Mouse (Mus musculus): ENCODE results near the gene Slc35e3.
"Not testable (repeated sequence)": the region's sequence is repeated elsewhere in the genome, so short reads cannot be mapped to it uniquely, and the experiment has no call there.

The Slc35e3 gene

DNA sequence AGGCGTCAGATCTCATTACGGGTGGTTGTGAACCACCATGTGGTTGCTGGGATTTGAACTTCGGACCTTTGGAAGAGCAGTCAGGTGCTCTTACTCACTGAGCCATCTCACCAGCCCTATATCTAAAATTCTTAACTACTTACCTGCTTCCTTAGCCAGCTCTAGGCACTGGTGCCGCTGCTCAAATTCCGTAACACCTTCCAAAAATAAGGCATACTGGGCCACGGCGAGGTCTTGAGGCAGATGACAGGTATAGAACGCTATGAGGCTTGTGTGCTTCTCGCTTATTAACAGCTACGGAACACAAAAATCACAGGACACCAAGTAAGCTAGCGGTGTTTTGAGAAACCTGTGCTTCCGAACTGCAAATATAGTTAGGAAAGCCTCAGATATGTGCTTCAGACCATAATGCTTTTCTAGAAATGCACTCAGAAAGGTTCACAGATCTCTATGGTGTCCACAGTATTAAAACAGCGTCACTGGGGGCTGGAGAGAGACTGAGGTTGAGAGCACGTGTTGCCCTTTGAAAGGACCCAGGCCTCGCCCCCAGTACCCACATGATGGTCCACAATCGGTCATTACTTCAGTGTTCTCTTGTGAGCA, 17.5 kb upstream of the Slc35e3 start:
- no peak for DNase-seq (ENCODE audit: extremely low read depth, insufficient read length, low spot score)

DNA sequence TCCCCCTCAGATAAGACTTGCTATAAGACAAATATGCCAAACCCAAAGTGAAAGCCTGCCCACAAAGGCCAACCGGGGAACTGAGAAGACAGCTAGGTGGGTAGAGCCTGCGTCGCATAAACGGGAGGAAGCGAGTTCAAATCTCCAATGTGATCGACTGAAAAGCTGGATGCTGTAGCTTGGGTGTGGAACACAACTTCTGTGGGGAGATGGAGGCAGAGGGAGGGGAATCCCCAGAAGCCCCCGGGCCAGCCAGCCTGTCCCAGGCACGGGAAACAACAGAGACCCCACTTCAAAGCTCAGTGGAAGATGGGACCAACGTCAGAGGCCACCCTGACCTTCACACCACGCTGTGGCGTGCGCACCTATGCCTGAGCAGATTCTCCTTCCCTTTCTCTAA, 16.8 kb upstream of the Slc35e3 start:
- no peak for DNase-seq (ENCODE audit: extremely low read depth, insufficient read length, low spot score)

DNA sequence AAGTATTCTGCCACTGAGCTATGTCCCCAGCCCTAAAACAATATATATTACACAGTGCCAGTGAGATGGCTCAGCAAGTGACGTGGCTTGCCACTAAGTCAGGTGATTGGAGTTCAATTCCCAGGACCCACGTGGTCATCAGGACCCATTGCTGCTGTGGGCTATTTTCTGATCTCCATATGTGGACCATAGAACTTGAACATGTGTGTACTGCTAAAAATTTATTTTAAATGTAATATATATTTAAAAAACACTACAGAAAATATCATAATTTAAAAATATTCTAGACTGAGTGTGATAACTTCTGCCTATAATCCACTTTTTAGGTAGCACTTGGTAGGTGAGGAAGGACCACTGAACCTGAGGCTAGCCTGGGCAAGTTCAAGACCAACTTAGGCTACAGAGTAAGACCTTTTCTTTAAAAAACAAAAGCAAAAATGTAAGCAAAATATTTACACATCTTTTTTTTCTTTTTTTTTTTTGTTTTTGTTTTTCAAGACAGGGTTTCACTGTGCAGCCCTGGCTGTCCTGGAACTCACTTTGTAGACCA, 16.2 kb upstream of the Slc35e3 start:
- no peak for DNase-seq (ENCODE audit: extremely low read depth, insufficient read length, low spot score)

DNA sequence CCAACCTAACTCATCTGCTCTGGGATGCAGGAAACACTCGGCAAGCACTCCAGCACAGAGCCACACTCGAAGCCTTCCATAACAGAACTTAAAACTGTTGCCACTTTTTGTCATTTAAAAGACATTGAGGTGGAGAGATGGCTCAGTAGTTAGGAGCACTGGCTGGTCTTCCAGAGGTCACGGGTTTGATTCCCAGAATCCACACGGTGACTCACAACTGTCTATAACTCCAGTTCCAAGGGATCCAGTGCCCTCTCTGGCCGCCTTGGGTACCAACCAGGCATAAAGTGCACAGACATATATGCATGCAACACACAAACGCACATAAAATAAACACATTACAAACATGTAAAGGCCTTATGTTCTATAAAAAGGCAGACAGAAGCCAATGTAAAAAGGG, 15.4 kb upstream of the Slc35e3 start:
- no peak for DNase-seq (ENCODE audit: extremely low read depth, insufficient read length, low spot score)

DNA sequence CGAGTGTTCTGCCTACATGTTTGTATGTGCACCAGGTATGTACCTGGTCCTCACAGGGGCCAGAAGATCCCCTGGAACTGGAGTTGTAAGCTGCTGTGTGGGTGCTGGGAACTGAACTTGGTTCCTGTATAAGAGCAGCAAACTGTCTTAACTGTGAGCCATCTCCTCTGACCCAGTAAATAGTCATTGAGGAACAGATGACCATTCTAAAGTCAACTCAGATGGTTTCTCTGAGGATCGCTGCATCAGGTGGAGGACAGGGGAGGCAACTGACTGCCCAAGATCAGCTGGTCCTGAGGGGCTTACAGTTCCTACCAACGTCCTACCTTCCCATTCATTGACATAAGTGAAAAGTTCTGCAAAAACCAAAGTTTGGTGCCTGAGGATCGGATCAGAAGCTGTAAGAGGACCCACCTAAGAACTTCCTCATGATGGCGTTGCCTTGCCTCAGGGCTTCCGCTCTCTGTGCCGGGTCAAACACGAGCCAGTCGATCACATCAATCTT, 14.7 kb upstream of the Slc35e3 start:
- DNase-seq (ENCODE audit: extremely low read depth, insufficient read length, low spot score) = no peak

DNA sequence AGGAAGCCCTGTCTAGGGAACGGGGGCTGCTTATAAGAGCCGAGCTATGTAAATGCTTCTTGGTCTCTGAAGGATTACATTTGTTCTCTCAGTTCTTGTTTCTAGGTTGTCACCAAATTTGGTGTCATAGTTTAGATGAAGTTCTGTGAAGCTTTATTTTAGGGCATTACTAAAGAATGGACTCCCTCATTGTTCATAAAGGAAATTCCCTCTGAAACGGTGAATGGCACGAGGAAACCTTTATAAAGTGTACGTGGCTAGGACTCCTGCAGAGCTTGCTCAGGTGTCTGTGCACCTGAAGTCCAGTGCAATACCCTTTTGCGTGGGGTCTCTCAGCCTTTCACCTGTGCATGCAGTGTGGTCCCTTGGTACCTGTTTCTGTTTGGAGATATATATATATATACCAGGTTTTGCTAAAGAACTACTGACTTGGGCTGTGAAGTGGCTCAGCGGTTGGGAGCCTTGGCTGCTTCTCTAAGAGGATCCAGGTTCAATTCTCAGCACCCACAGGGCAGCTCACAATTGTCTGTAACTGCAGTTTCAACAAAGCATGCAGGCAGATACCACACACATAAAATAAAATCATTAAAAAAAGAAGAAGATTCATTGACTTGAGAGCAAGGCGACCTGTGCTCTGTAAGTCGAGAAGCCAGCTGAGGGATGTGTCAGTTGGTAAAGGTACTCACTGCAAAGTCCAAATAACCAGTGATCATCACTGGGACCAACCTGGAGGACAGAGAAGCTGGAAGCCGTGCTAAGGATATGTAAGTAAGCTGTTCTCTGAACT, 13.9 kb upstream of the Slc35e3 start:
- DNase-seq (ENCODE audit: extremely low read depth, insufficient read length, low spot score) = no peak

DNA sequence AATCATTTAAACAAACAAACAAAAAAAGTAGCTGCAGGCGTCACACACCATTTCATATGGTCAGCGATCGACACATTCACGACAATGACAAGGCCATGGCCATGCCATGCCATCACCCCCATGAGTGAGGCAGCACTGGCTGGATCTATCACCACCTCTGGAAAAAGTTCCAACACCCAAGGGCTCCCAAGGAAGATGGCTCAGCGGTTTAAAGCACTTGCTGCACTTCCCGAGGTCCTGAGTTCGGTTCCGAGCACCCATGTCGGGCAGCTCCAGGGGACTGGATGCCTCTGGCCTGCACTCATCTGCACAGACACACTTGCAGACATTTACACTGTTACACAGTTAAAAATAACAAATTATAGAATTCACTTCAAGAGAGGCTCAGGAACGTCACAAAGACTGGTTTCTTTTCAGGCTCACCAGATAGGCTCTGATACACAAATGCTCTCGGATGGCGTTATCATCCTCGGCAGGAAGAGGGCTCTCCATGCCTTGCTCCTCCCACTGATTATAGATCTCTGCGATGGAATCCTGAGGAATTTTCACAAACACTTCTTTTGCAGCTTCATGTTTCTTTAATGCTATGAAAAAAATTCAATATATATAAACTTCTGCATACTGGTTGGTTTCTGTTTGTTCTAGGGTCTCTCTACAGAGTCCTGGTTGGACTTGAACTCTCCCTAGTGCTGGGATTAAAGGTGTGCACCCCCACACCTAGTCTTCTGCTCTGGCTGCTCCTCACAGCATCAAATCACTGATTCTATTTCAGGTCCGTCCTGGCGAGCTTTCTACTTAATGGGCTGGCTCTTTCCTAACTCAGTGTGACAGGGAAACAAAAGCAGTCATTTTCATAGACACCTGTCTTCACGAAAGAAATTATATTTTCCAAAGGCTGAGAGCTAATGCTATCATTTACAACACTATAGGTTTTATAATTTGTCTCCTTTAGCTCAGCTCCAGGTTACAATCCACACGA, 12.9 kb upstream of the Slc35e3 start:
- DNase-seq (ENCODE audit: extremely low read depth, insufficient read length, low spot score) = no peak

DNA sequence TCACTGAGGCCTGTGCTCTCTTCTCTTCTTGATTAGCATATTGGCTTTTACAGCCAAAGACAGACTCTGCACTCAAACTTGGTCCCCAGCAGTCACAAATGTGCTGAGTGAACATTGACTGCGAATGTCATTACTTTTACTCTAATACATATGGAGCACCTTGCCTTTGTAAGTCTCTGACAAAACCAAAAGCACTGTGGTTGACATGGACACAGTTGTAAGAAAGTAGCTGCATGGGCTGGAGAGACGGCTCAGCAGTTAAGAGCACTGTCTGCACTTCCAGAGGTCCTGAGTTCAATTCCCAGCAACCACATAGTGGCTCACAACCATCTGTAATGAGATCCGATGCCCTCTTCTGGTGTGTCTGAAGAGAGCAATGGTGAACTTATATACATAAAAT, 12.2 kb upstream of the Slc35e3 start:
- not testable (repeated sequence) for DNase-seq (ENCODE audit: extremely low read depth, insufficient read length, low spot score)

DNA sequence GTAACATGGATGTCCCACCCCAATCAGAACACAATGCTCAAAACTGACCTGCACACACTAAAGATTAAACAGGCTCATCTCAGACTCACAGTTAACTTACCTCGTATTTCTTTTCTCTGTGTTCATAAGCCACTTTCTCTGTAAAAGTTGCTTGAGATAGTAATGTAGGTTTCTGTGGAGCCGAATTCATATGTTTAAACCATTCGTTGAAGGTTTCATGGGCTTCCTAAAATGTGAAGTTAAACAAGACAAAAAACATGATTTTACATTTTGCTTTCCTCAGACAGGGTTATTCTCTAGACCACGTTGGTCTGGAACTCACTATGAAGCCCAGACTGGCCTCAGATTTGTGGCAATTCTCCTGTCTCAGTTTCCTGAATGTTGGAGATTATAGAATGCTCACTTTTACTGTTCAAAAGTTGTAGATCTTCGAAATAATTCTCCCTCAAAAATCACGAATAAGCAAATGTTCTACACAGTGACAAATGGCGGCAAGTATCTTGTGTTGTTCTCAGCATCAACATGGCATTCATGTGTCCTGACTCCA, 11.7 kb upstream of the Slc35e3 start:
- DNase-seq (ENCODE audit: extremely low read depth, insufficient read length, low spot score) = no peak

DNA sequence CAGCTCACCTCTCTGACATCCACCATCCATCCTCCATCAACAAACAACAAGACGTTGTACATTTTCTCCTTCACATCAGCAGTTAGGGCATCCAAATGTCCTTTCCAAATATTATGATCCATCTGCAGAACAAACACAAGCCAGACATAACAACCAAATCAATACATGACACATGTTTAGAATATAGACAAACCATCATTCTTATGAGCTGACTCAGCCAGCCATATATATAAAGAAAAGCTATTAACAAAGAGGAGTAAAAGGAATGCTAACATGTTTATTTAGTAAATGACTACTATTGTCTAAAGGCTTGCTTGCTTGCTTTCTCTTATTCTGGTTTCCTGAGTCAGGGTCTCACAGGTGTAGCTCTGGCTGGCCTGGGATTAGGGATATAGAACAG, 11.1 kb upstream of the Slc35e3 start:
- no peak for DNase-seq (ENCODE audit: extremely low read depth, insufficient read length, low spot score)

DNA sequence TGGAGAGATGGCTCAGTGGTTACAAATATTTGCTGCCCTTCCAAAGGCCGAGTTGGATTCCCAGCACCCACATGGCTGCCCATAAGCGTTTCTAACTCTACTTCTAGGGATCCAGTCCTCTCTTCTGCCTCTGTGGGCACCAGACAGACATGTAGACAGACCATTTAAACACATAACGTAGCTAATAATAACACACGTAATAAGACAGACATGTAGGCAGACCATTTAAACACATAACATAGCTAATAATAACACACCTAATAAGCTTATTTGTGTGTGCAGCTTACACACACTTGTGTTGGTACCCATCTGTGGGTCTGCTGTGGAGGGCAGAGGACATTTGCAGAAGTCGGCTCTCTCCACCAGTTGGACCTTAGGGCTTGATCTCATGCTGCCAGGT, 10.6 kb upstream of the Slc35e3 start:
- no peak for DNase-seq (ENCODE audit: extremely low read depth, insufficient read length, low spot score)

DNA sequence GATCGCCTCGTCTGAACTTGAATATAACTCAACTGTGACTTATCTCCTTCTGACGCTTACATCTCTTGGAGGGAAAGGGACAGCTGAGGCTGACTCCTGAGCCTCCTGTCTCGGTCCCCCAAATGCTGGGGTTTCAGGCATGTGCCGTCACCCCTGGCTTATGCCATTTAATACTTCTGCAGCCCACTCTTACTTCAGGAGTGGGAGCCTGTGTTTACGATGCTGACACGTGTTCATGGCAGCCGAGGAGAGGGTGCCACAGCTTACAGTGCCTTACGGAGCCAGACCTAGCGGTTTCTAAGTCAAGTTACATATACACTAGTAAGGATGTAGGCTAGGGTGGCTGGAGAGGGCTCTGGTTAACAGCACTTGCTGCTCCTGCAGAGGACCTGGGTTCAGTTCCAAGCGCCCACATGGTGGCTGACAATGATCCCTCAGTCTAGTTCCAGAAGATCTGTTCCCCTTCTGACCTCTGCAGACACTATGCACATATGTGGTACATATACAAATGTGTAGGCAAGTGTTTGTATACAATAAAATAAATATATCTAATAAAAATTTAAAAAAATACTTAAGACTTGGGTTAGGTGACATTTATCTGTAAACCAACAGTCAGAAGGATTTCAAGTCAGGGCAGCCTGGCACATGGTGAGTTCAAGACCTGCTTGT, 9.8 kb upstream of the Slc35e3 start:
- no peak for DNase-seq (ENCODE audit: extremely low read depth, insufficient read length, low spot score)

DNA sequence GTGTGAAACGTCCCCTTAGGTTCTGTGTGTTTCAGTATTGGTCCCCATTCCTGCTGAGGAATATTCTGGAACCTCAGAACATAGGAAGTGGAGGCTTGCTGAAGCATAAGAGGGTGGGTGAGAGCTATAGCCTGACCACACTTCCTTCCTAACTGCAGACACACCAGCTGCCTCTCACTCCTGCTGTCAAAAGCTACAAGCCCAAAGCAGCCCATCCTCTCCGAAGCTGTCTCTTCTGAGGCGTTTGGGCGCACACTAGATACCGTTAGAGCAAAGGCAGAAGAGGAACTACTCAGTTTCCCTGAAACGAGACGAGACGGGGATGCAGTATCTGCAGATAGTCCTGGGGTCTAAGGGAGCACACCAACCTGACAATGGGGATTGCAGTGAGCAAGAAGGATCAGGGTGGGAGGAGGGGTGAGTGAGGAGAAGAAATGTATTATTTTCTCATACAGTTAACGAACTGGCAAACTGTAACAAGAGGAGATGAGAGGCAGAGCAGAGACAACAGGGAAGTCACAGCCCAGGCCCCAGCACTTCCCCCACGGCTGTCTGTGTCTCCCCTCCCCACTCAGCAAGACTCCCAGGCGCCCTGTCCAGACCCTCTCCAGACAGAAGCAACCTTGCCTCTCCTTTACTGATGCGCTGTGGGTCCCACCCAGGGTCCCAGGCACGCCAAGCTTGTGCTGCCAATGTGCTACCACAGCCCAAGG, 9.1 kb upstream of the Slc35e3 start:
- no peak for DNase-seq (ENCODE audit: extremely low read depth, insufficient read length, low spot score)

DNA sequence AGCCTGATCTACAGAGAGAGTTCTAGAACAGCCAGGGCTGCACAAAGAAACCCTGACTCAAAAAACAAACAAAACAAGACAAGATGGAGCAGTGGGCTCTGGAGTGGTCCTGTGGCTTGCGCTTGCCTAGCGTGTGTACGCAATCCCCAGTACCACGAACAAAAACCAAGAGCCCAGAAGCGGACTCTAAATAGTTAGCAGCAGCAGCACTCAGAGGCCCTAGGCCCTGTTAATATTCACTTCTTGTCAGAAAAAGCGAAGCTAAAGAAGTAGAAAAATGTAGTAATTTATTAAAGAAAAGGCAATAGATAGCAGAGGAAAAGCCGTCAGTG, 8.4 kb upstream of the Slc35e3 start:
- no peak for DNase-seq (ENCODE audit: extremely low read depth, insufficient read length, low spot score)

DNA sequence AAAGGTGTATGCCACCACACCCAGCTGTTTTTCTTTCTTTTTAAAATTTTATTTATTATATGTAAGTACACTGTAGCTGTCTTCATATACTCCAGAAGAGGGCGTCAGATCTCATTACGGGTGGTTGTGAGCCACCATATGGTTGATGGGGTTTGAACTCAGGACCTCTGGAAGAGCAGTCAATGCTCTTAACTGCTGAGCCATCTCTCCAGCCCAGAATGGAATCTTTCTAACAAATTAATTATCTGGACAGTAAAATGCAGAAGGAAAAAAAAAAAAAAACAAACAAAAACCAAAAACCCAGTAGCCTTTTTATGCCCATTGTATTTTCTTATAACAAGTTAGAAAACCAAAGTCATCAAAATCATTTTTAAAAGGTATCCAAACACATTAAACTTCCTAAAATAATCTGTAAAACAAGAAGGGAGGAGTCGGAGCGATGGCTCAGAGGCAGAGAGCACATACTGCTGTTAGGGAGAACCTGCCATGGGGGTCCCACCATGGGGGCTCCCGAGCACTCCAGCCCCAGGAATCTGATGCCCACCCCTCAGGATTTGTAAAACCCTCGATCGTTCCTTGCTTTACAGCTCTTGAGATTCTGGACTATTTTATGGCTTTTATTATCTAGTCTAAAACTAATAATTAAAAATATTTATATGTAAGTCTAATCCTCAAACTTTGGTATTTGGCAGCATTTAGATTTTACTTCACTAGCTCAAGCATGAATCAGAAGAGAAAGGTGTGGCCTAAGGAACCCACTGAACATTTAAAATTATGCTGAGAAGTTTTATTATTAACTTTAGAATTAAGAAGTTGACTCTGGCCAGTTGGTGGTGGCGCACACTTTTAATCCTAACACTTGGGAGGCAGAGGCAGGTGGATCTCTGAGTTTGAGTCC, 7.8 kb upstream of the Slc35e3 start:
- DNase-seq (ENCODE audit: extremely low read depth, insufficient read length, low spot score) = no peak

DNA sequence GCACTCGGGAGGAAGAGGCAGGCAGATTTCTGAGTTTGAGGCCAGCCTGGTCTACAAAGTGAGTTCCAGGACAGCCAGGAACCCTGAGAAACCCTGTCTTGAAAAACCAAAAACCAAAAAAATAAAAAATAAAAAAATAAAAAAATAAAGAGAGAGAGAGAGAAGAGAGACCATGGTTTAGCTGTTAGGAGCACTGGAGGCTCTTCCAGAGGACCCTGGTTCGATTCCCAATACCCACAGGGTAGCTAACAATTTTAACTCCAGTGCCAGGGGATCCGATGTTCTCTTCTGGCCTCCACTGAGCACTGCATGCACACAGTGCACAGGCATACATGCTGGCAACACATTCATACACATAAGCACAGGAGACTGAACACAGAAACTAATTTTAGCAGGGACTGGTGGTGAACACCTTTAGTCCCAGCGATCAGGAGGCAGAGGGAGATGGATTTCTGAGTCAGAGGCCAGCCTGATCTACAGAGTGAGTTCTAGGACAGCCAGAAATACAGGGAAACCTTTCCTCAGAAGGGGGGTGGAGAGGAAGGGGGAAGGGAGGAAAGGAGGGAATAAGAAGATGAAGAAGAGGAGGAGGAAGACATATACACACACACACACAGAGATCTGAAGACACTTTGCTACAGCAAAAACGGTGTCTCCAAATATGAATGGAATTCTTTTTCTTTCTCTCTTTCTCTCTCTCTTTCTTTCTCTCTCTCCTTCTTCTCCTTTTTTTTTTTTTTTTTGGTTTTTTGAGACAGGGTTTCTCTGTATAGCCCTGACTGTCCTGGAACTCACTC, 6.9 kb upstream of the Slc35e3 start:
- no peak for DNase-seq (ENCODE audit: extremely low read depth, insufficient read length, low spot score)

DNA sequence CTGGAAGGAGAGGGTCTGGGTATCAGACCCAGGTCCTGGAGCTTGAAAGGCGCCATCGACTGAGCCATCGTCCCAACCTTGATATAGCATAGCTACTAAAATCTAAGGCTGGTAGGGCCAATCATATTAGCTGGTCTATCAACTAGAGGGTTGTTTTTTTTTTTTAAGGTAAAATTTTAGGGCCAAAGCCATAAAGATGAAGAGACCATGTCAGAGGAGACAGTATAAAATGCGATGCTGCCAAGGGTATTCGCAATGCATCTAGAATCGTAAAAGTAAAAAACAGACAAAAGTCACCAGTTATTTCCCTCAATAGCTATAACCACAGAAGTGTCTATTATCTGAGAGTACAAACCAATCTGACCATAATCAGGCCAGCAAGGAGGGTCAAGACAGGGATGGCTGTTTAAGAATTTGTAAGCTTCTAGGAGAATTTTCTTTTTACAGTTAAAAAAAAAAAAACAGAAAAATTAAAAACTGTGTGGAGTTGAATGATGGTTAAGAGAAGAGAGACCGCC, 6.2 kb upstream of the Slc35e3 start:
- DNase-seq (ENCODE audit: extremely low read depth, insufficient read length, low spot score) = no peak

DNA sequence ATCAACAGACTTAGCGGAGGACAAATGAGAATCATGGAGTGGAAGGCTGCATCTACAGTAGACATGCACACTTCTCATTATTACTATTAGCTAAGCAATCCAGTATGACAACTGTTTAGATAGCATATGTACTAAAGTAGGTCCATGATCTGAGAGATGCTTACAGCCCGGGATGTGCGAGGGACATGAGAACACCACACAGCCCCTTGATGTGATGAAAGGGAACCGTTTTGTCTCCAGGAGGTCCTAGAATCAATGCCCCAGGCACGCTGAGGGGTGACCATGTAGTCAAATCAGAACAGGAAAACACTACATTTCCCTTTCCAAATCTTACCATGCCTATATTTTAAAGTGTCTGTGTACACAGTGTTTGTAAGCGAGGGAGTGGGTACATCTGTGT, 5.6 kb upstream of the Slc35e3 start:
- no peak for DNase-seq (ENCODE audit: extremely low read depth, insufficient read length, low spot score)
